Mouse (Mus musculus): Measurements from ENCODE around the gene Ociad1. TPM values are rescaled to one million over a fixed set of nuclear protein-coding genes. Genes with fewer than 3 reads are reported as not detected.

The Ociad1 gene
- 196 and 211 TPM in 2 replicates for polyA plus RNA-seq (2014; fragmentation: Nextera tagmentation; extraction: Ambion mirVana)

DNA sequence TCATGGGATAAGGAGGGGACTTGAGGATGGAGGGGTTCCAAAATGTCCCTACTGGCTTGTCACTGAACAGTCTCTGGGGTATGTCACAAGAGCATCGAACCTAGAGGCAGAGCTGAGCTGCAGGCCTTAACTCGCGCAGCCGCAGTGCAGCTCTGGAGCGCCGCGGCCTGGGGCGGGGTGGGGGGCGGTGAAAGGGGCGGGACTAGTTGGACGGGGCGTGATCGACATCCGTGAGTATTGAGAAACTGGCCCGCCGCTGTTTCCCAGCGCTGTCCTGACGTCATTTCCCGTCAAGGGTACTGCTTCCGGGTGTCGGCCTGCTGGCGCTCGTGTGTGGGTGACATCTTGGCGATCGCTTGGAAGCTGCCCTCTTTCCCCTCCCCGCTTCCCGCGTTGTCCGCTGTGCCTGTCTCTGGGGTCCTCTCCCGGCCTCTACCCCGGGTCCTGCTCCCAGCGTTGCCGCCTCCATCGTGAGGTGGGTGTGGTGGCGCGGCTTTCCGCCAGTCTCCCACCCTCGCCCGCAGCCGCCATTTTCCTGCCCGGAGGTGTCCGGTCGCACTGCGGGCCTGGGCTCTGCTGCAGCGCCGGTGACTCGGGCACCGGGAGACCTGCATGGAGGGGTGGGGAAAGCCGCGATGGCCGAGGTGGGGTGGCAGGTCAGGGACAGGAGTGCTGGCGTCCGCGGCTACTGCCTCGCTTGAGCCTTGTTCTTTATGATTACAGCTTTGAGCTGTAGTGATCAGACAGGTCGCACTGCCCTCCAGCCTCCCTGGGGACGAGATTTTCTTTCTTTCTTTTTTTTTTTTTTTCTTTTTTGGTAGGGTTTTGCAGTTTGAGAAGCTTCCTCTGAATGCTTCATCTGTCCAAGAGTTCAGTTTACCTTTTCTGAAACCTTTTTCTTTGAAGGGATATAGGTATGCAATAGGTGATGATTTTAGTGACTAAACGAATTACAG is at the start of gene Ociad1:
Gene Ociad1, plus strand, starts transcription at position 283 of the 956 bp plus-strand sequence.
- H3K4me3 ChIP-seq (ENCODE audit: low read depth, low read length), result peak within 1 kb of the TSS; percentile 89
- DNase-seq (ENCODE audit: low spot score) (peak; percentile 99), ATAC-seq (peak; percentile 99)
- peaks cover 21% of the 10 kb centered on the region for H3K36me3 ChIP-seq (ENCODE audit: control insufficient read depth, insufficient read depth, low read length)
- H3K27me3 ChIP-seq (replicated peaks; ENCODE audit: control insufficient read depth, insufficient read depth, low read length), result no peaks in the 10 kb centered on the region
- peak within 1 kb of the TSS; percentile 88 for H3K27ac ChIP-seq (ENCODE audit: low read depth, low read length)
- H3K9me3 ChIP-seq (replicated peaks; ENCODE audit: control insufficient read depth, low read length), result no peaks in the 10 kb centered on the region
- peak within 1 kb of the TSS; percentile 89 for H3K9ac ChIP-seq (ENCODE audit: low read length)
- H3K4me2 ChIP-seq (ENCODE audit: low read length), result peak within 1 kb of the TSS; percentile 88
- under 1% methylated on average over 58 of the region's 58 CpGs for WGBS
- peaks cover 6% of the 10 kb centered on the region for H3K4me1 ChIP-seq (ENCODE audit: control insufficient read depth, insufficient read depth, low read length)

DNA sequence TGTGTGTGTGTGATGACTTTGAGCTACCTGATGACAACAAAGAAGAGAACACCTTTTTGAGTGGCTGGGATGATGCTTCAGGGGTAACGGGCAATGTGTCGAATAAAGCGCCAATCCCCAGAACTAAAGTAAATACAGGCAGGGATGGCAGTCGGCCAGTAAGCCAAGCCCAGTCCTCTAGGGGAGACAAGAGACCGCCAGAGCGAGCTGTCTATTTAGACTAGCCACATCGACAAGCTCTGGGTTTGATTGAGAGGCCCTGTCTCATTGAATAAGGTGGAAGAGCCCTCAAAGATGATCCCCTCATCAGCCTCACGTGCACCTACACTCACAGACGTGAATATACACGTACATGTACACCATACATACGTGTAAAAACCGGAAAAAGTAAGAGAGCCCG is 48.2 kb upstream of the Ociad1 start:
- ATAC-seq, result peak; percentile 52; the same call in 1 of the 2 replicates
- no peak overlapping the region for H3K9ac ChIP-seq (ENCODE audit: low read length)

DNA sequence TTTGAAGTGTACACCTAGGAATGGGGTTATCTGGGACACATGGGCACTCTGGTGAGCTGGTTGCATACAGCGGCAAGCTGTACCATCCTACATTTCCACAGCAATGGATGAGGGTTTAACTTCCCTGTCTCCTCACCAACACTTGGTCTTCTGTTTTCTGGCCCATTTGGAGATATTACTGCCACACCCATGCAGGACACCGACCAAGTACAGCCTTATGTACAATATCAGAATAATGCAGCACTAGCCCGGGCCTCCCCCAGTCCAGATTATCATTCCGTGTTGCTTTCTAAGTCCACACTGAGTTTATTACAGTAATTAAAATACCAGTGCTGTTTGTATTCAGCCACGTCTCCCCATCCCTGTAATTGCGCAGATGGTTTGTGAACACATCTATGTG is 46.2 kb upstream of the Ociad1 start:
- no peaks in the 10 kb centered on the region for H3K27me3 ChIP-seq (replicated peaks; ENCODE audit: control insufficient read depth, insufficient read depth, low read length)
- DNase-seq (ENCODE audit: low spot score), result no peak
- H3K27ac ChIP-seq (ENCODE audit: low read depth, low read length), result no peak overlapping the region
- H3K9me3 ChIP-seq (replicated peaks; ENCODE audit: control insufficient read depth, low read length), result no peaks in the 10 kb centered on the region
- no peak overlapping the region for H3K4me2 ChIP-seq (ENCODE audit: low read length)
- no peaks in the 10 kb centered on the region for H3K36me3 ChIP-seq (ENCODE audit: control insufficient read depth, insufficient read depth, low read length)
- H3K4me3 ChIP-seq (ENCODE audit: low read depth, low read length), result no peak overlapping the region
- H3K9ac ChIP-seq (ENCODE audit: low read length), result no peak overlapping the region
- peaks cover 10% of the 10 kb centered on the region for H3K4me1 ChIP-seq (ENCODE audit: control insufficient read depth, insufficient read depth, low read length)
- 89% methylated on average over 6 of the region's 6 CpGs for WGBS
- ATAC-seq, result no peak

More for the DNA sequence above, 48.2 kb upstream of the Ociad1 start:
- DNase-seq (ENCODE audit: low spot score), result peak; percentile 80
- H3K4me3 ChIP-seq (ENCODE audit: low read depth, low read length), result no peak overlapping the region
- H3K27ac ChIP-seq (ENCODE audit: low read depth, low read length), result no peak overlapping the region
- WGBS, result 57% methylated on average over 13 of the region's 13 CpGs
- no peak overlapping the region for H3K4me2 ChIP-seq (ENCODE audit: low read length)
- H3K9me3 ChIP-seq (replicated peaks; ENCODE audit: control insufficient read depth, low read length), result no peaks in the 10 kb centered on the region
- H3K4me1 ChIP-seq (ENCODE audit: control insufficient read depth, insufficient read depth, low read length), result peaks cover 10% of the 10 kb centered on the region
- no peaks in the 10 kb centered on the region for H3K36me3 ChIP-seq (ENCODE audit: control insufficient read depth, insufficient read depth, low read length)
- H3K27me3 ChIP-seq (replicated peaks; ENCODE audit: control insufficient read depth, insufficient read depth, low read length), result no peaks in the 10 kb centered on the region

DNA sequence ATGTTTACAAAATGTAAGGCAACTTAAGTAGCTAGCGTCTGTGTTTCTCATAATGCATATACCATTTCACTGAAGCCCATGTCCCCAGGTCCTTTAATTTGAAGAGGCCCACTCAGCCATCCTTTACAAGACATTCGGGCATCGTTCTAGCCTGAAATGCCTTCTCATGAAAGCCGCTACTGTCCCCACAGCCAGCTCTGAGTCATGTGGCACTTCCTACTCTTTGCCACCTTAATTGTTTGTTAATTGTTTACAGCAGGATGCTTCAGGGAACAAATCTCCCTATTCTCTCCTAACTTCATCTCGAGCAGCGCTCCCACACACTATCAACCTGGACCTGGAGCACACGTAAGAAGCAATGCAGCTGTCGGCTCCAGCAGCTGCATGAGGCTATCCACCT is 44.4 kb upstream of the Ociad1 start:
- Histone ChIP-seq H3K27ac (ENCODE audit: low read depth, low read length) (no peak overlapping the region), H3K9me3 (replicated peaks; ENCODE audit: control insufficient read depth, low read length) (no peaks in the 10 kb centered on the region), H3K4me1 (ENCODE audit: control insufficient read depth, insufficient read depth, low read length) (0 out of 2 replicates have a peak, but pooled peaks cover 5% of the 10 kb centered on the region), H3K4me2 (ENCODE audit: low read length) (no peak overlapping the region), H3K4me3 (ENCODE audit: low read depth, low read length) (no peak overlapping the region), H3K9ac (ENCODE audit: low read length) (no peak overlapping the region), H3K36me3 (ENCODE audit: control insufficient read depth, insufficient read depth, low read length) (no peaks in the 10 kb centered on the region), H3K27me3 (replicated peaks; ENCODE audit: control insufficient read depth, insufficient read depth, low read length) (no peaks in the 10 kb centered on the region)
- 60% methylated on average over 8 of the region's 8 CpGs for WGBS
- ATAC-seq, result no peak
- no peak for DNase-seq (ENCODE audit: low spot score)

DNA sequence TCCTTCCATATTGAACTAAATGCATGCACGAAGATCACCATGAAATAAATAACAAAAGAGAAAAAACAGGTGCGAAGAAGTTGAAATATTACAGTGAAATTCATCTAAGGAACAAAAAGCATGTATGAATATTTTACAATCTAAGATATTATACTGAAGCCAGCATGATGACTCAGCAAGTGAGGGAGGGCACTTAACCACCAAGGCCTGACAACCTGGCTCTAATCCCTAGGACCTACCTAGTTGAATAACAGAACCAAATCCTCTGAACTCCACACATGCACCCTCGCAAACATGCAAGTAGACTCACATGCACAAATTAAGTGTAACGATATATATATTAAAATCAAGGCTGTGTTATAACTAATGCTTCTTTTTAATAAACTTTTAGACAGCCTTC is 43.2 kb upstream of the Ociad1 start:
- no peak for DNase-seq (ENCODE audit: low spot score)
- ATAC-seq, result no peak
- WGBS, result 93% methylated on average over 4 of the region's 4 CpGs

DNA sequence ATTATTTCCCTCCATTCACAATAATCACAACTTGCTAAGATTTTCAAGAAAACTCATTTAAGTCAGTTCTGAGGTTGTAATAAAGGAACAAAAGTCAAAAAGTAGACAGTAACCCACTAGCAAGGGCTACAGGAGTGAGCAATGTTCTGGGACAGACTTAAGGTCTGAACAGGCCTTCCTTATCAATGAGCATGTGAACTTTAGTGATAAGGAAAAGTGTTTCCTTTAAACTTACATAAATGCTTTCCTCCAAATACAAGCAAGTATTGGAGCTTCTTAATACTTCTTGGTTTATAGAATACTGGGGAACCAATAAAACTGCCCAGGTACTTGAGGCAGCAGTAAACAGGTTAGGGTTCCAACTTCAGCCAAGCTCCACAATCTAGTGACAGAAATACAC is 39.8 kb upstream of the Ociad1 start:
- H3K9me3 ChIP-seq (replicated peaks; ENCODE audit: control insufficient read depth, low read length), result no peaks in the 10 kb centered on the region
- H3K4me3 ChIP-seq (ENCODE audit: low read depth, low read length), result no peak overlapping the region
- H3K27me3 ChIP-seq (replicated peaks; ENCODE audit: control insufficient read depth, insufficient read depth, low read length), result no peaks in the 10 kb centered on the region
- H3K4me2 ChIP-seq (ENCODE audit: low read length), result no peak overlapping the region
- no peak for DNase-seq (ENCODE audit: low spot score)
- H3K36me3 ChIP-seq (ENCODE audit: control insufficient read depth, insufficient read depth, low read length), result no peaks in the 10 kb centered on the region
- peaks cover 17% of the 10 kb centered on the region for H3K4me1 ChIP-seq (ENCODE audit: control insufficient read depth, insufficient read depth, low read length)
- ATAC-seq, result no peak
- no peak overlapping the region for H3K9ac ChIP-seq (ENCODE audit: low read length)
- no peak overlapping the region for H3K27ac ChIP-seq (ENCODE audit: low read depth, low read length)

More for the DNA sequence above, 43.2 kb upstream of the Ociad1 start:
- Histone ChIP-seq H3K36me3 (ENCODE audit: control insufficient read depth, insufficient read depth, low read length) (no peaks in the 10 kb centered on the region), H3K4me2 (ENCODE audit: low read length) (no peak overlapping the region), H3K9me3 (replicated peaks; ENCODE audit: control insufficient read depth, low read length) (no peaks in the 10 kb centered on the region), H3K4me1 (ENCODE audit: control insufficient read depth, insufficient read depth, low read length) (peaks cover 13% of the 10 kb centered on the region; the same call in 1 of the 2 replicates), H3K27ac (ENCODE audit: low read depth, low read length) (no peak overlapping the region), H3K4me3 (ENCODE audit: low read depth, low read length) (no peak overlapping the region), H3K27me3 (replicated peaks; ENCODE audit: control insufficient read depth, insufficient read depth, low read length) (no peaks in the 10 kb centered on the region), H3K9ac (ENCODE audit: low read length) (no peak overlapping the region)

DNA sequence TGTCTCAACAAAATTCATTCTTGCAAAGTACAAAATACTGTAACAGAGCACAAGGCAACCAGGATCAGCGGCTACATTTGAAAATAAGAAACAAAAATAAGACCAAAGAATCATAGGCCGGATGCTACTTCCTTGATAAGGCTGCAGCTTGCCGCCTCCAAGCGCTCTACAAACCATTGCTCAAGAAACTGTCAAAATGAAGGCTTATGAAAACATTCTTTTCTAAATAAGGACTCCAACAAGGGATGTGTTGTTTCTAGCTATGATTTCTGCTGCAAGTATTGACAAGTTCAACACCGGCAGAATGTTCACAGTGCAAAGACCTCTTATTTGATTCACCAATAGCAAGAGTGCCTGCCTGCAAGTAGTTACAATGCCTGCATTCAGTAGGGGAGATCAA is 37.9 kb upstream of the Ociad1 start:
- H3K4me3 ChIP-seq (ENCODE audit: low read depth, low read length), result peak overlapping the region; percentile 97
- no peak overlapping the region for H3K27ac ChIP-seq (ENCODE audit: low read depth, low read length)
- DNase-seq (ENCODE audit: low spot score), result no peak

DNA sequence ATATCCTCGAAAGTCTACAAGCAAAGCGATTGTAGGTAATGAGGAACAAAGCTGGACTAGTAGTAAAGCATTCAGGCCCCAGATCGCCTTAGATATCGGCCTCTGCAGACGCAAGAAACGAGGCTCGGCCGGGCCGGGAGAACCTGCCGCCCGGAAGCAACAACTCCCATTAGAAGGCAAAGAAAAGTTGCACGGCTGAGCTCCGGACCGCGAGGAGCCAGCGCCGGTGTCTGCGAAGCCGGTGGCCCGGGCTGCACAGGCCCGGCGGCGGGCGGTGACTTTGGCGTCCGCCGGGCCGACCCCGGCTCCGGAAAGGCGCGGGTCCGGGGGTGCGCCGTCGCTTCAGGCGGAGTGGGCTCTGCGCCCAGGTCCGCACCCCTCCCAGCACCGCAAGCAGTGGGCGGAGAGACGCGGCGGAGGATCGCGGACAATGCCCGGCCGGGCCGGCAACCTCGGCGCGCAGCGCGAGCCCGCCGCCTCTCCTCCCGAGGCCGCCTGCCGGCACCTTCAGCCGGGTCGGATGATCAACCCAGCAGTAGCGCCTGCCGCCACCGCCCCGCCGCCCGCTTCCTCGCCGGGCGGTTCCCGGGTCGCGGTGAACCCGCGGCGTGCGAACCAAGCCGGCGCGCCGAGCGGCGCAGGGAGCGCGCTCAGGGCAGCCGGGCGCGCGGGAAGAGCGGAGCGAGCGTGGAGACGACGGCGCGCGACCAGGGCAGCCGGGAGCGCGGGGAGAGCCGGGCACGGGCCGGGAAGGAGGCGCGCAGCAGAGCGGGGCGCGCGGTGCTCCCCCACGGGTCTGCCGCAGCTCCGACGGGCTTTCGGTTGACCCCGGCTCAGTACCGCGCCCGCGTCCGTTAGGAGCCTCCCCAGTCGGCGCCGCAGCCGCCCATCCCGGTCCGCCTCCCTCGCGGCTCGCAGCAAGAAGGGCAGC is 37.0 kb upstream of the Ociad1 start:
- under 1% methylated on average over 60 of the region's 129 CpGs for whole genome bisulfite sequencing
- Histone ChIP-seq H3K4me2 (ENCODE audit: low read length) (peak overlapping the region; percentile 63), H3K36me3 (ENCODE audit: control insufficient read depth, insufficient read depth, low read length) (no peaks in the 10 kb centered on the region), H3K27me3 (replicated peaks; ENCODE audit: control insufficient read depth, insufficient read depth, low read length) (no peaks in the 10 kb centered on the region), H3K4me1 (ENCODE audit: control insufficient read depth, insufficient read depth, low read length) (peaks cover 17% of the 10 kb centered on the region), H3K27ac (ENCODE audit: low read depth, low read length) (peak overlapping the region; percentile 96), H3K4me3 (ENCODE audit: low read depth, low read length) (peak overlapping the region; percentile 97), H3K9ac (ENCODE audit: low read length) (peak overlapping the region; percentile 92), H3K9me3 (replicated peaks; ENCODE audit: control insufficient read depth, low read length) (no peaks in the 10 kb centered on the region)
- peak; percentile 81 for DNase-seq (ENCODE audit: low spot score)
- peak; percentile 70 for ATAC-seq

More for the DNA sequence above, 37.9 kb upstream of the Ociad1 start:
- Histone ChIP-seq H3K27me3 (replicated peaks; ENCODE audit: control insufficient read depth, insufficient read depth, low read length) (no peaks in the 10 kb centered on the region), H3K36me3 (ENCODE audit: control insufficient read depth, insufficient read depth, low read length) (no peaks in the 10 kb centered on the region), H3K9ac (ENCODE audit: low read length) (peak overlapping the region; percentile 92), H3K4me1 (ENCODE audit: control insufficient read depth, insufficient read depth, low read length) (peaks cover 17% of the 10 kb centered on the region), H3K4me2 (ENCODE audit: low read length) (peak overlapping the region; percentile 63), H3K9me3 (replicated peaks; ENCODE audit: control insufficient read depth, low read length) (no peaks in the 10 kb centered on the region)
- no peak for ATAC-seq
- 40% methylated on average over 5 of the region's 5 CpGs for WGBS
